Mouse (Mus musculus) embryonic stem cell, embryonic (primary cell): Measurements from ENCODE around the gene 1700025G04Rik.
"Not testable (repeated sequence)": the region's sequence is repeated elsewhere in the genome, so short reads cannot be mapped to it uniquely, and the experiment has no call there.

Experiments
- CTCF ChIA-PET, 4 experiments: fragments of 300-600 bp in 2 of 4; fragments of 350-600 bp in 2 of 4; sonication (Branson Sonifier 250); formaldehyde crosslinking; loops; one replicate each; lab custom pipeline; 2022; ENCODE audit warnings: inconsistent platforms in 2 of 4; lab: Charles Lee
- POLR2A ChIA-PET, 4 experiments: fragments of 300-600 bp in 2 of 4; fragments of 350-600 bp in 2 of 4; sonication (Branson Sonifier 250); formaldehyde crosslinking; loops; one replicate each; lab custom pipeline; 2022; ENCODE audit warnings: antibody characterized with exemption in 4 of 4, inconsistent platforms in 1 of 4; lab: Charles Lee

1700025G04Rik gene

GRCm38 (mm10) chr1:151835261-151835660 lies 254.7 kb downstream of the 1700025G04Rik start:
- ChIA-PET CTCF (interaction anchor here in 1 of 4 experiments (1.2 kb wide), 1 partner anchor 26 kb away, joined by 3 read pairs; no protein-coding TSS in a partner anchor), POLR2A (no interaction called here)

GRCm38 (mm10) chr1:151831791-151832190 lies 258.1 kb downstream of the 1700025G04Rik start:
- ChIA-PET CTCF (no interaction called here), POLR2A (interaction anchor here in 1 of 4 experiments (1.1 kb wide), 1 partner anchor 448 kb away, joined by 3 read pairs; no protein-coding TSS in a partner anchor)

- POLR2A ChIA-PET: interaction anchor here in 1 of 4 experiments (0.6 kb wide), 1 partner anchor 31 kb away, joined by 3 read pairs; no protein-coding TSS in a partner anchor
- CTCF ChIA-PET: no interaction called here
Observed at GRCm38 (mm10) chr1:151825065-151825464, 264.9 kb downstream of the 1700025G04Rik start.

- ChIA-PET CTCF (interaction anchor here in 3 of 4 experiments (0.6 to 2.0 kb wide), 7 partner anchors 27 to 471 kb away, joined by 3 to 8 read pairs (median 5); no protein-coding TSS in a partner anchor), POLR2A (no interaction called here)
Observed at GRCm38 (mm10) chr1:151820457-151820856, 269.5 kb downstream of the 1700025G04Rik start.

- CTCF ChIA-PET: interaction anchor here (0.6 to 2.0 kb wide), 7 partner anchors 17 to 1858 kb away, joined by 3 to 8 read pairs (median 3); no protein-coding TSS in a partner anchor
- POLR2A ChIA-PET: no interaction called here
Observed at GRCm38 (mm10) chr1:151819190-151819589, 270.7 kb downstream of the 1700025G04Rik start.

- ChIA-PET CTCF (interaction anchor here in 2 of 4 experiments (0.8 to 1.2 kb wide), 3 partner anchors 45 to 475 kb away, joined by 3 to 4 read pairs (median 3); no protein-coding TSS in a partner anchor), POLR2A (interaction anchor here in 1 of 4 experiments (0.9 to 1.4 kb wide), 2 partner anchors 13 to 61 kb away, joined by 3 read pairs; partner anchors contain the start of gene Edem3)
Observed at GRCm38 (mm10) chr1:151816051-151816450, 273.9 kb downstream of the 1700025G04Rik start.

- ChIA-PET POLR2A (no interaction called here), CTCF (interaction anchor here in 1 of 4 experiments (1.0 kb wide), 1 partner anchor 445 kb away, joined by 3 read pairs; no protein-coding TSS in a partner anchor)
Observed at GRCm38 (mm10) chr1:151812004-151812712, 277.8 kb downstream of the 1700025G04Rik start.

GRCm38 (mm10) chr1:151811456-151811855 lies 278.5 kb downstream of the 1700025G04Rik start:
- CTCF ChIA-PET: no interaction called here
- POLR2A ChIA-PET: no interaction called here

- CTCF ChIA-PET: no interaction called here
- POLR2A ChIA-PET: no interaction called here
Observed at GRCm38 (mm10) chr1:151810628-151811421, 279.1 kb downstream of the 1700025G04Rik start.

GRCm38 (mm10) chr1:151807286-151807685 lies 282.6 kb downstream of the 1700025G04Rik start:
- CTCF ChIA-PET: no interaction called here
- POLR2A ChIA-PET: interaction anchor here in 1 of 4 experiments (0.6 to 2.0 kb wide), 4 partner anchors 14 to 281 kb away, joined by 3 to 5 read pairs (median 4); no protein-coding TSS in a partner anchor

GRCm38 (mm10) chr1:151802795-151803194 lies 287.1 kb downstream of the 1700025G04Rik start:
- POLR2A ChIA-PET: interaction anchor here in 1 of 4 experiments (1.3 kb wide), 1 partner anchor 13 kb away, joined by 3 read pairs; no protein-coding TSS in a partner anchor

More at GRCm38 (mm10) chr1:151802795-151803194, 287.1 kb downstream of the 1700025G04Rik start:
- CTCF ChIA-PET: not testable (repeated sequence)
